Mouse (Mus musculus) intestine, embryonic 14.5 days (tissue): ENCODE results near the gene Wdr24. TPM values are rescaled to one million over a fixed set of nuclear protein-coding genes. Genes with fewer than 3 reads are reported as not detected.

ENCODE experiments used
- ATAC-seq: fragments of 200-750 bp; cut with Nextera tagmentation; replicated peaks from 2 replicates; pipeline ENCODE4 v1.8.0; 2017; ENCODE audit warnings: low read depth, moderate number of reproducible peaks, moderate TSS enrichment, moderate library complexity; ENCODE audit not compliant: low FRiP score, low TSS enrichment
- DNase-seq: peaks from one replicate; pipeline ENCODE4 v3.0.0-alpha.2; 2018; ENCODE audit warnings: low spot score
- H3K27ac ChIP-seq: fragments of 300-500 bp; sonication (generic); 2 replicates; pipeline ENCODE4 v1.5.1; 2014; ENCODE audit warnings: low read depth, mild to moderate bottlenecking, control low read depth
- H3K27me3 ChIP-seq: fragments of 300-500 bp; sonication (generic); replicated peaks from 2 replicates; pipeline ENCODE4 v1.6.1; 2014; ENCODE audit warnings: low read length, control low read depth; ENCODE audit not compliant: control insufficient read depth, insufficient read depth
- H3K36me3 ChIP-seq: fragments of 300-500 bp; sonication (generic); 2 replicates; pipeline ENCODE4 v1.6.1; 2014; ENCODE audit warnings: low read length, control low read depth; ENCODE audit not compliant: control insufficient read depth, insufficient read depth
- H3K4me1 ChIP-seq: fragments of 300-500 bp; sonication (generic); replicated peaks from 2 replicates; pipeline ENCODE4 v1.6.1; 2014; ENCODE audit warnings: low read length, control low read depth, mixed read lengths; ENCODE audit not compliant: control insufficient read depth, insufficient read depth
- H3K4me2 ChIP-seq: fragments of 300-500 bp; sonication (generic); 2 replicates; pipeline ENCODE4 v1.6.1; 2014; ENCODE audit warnings: low read length
- H3K4me3 ChIP-seq: fragments of 300-500 bp; sonication (generic); 2 replicates; pipeline ENCODE4 v1.5.1; 2014; ENCODE audit warnings: low read depth, low read length, control low read depth, mixed read lengths
- H3K9ac ChIP-seq: fragments of 300-500 bp; sonication (generic); 2 replicates; pipeline ENCODE4 v1.6.1; 2014; ENCODE audit warnings: mild to moderate bottlenecking, low read length
- H3K9me3 ChIP-seq: fragments of 300-500 bp; sonication (generic); 2 replicates; pipeline ENCODE4 v1.6.1; 2016; ENCODE audit warnings: low read length, control low read depth; ENCODE audit not compliant: control insufficient read depth
- WGBS: fragments of 180-500 bp; shearing (Covaris S2); extraction: QIAGEN DNeasy Blood & Tissue Kit; methylation state at CpG from one replicate; pipeline ENCODE4 v1.1.7; 2014; 5-methylcytosine and 5-hydroxymethylcytosine counted together
- polyA plus RNA-seq: library from polyadenylated mRNA; unstranded; fragments of >200 nt; fragmentation: Nextera tagmentation; extraction: Ambion mirVana; gene quantifications from 2 replicates; pipeline ENCODE4 v1.2.1, GENCODE M21; 2014

The Wdr24 gene
- polyA plus RNA-seq, 1 experiment from 2014 or later, result 29.4 TPM

GRCm38 (mm10) chr17:25844396-25844901, 21.0 kb downstream of the Wdr24 start, which contains the start of gene Rhot2:
TSS of gene Rhot2 (minus strand) at chr17:25844851.
- ATAC-seq (peak; percentile 95), DNase-seq (peak; percentile 96)
- peak within 1 kb of the TSS; percentile 81 for H3K9ac ChIP-seq
- H3K4me3 ChIP-seq, result peak within 1 kb of the TSS; percentile 78
- no peaks in the 10 kb centered on the region for H3K27me3 ChIP-seq
- peaks cover 63% of the 10 kb centered on the region for H3K36me3 ChIP-seq
- H3K4me2 ChIP-seq, result peak within 1 kb of the TSS; percentile 87
- H3K4me1 ChIP-seq, result peaks cover 12% of the 10 kb centered on the region
- WGBS, result 1% methylated on average over 21 of the region's 21 CpGs
- no peaks in the 10 kb centered on the region for H3K9me3 ChIP-seq
- peak within 1 kb of the TSS; percentile 70 for H3K27ac ChIP-seq

GRCm38 (mm10) chr17:25860229-25860628, 36.8 kb downstream of the Wdr24 start:
- Histone ChIP-seq H3K36me3 (peaks cover 6% of the 10 kb centered on the region; the same call in 1 of the 2 replicates), H3K9me3 (no peaks in the 10 kb centered on the region), H3K27me3 (no peaks in the 10 kb centered on the region), H3K4me3 (no peak overlapping the region), H3K4me1 (peaks cover 9% of the 10 kb centered on the region), H3K4me2 (peak overlapping the region; percentile 75), H3K9ac (peak overlapping the region; percentile 75; the same call in 1 of the 2 replicates), H3K27ac (no peak overlapping the region)
- ATAC-seq (no peak), DNase-seq (no peak)
- WGBS, result 94% methylated on average over 6 of the region's 6 CpGs

GRCm38 (mm10) chr17:25860832-25861703, 37.6 kb downstream of the Wdr24 start, which contains the start of gene Wdr90:
TSS of gene Wdr90 (minus strand) at chr17:25861501.
- Histone ChIP-seq H3K4me3 (peak within 1 kb of the TSS; percentile 63), H3K4me1 (peaks cover 9% of the 10 kb centered on the region), H3K27me3 (no peaks in the 10 kb centered on the region), H3K9me3 (no peaks in the 10 kb centered on the region), H3K36me3 (no peaks in the 10 kb centered on the region; the same call in 1 of the 2 replicates), H3K9ac (peak within 1 kb of the TSS; percentile 75), H3K4me2 (peak within 1 kb of the TSS; percentile 75), H3K27ac (peak within 1 kb of the TSS; percentile 83)
- 4% methylated on average over 64 of the region's 65 CpGs for WGBS
- DNase-seq (peak; percentile 86), ATAC-seq (peak; percentile 93)

GRCm38 (mm10) chr17:25861704-25862612, 38.5 kb downstream of the Wdr24 start:
- no peak for ATAC-seq
- WGBS, result 11% methylated on average over 6 of the region's 6 CpGs

GRCm38 (mm10) chr17:25863681-25864080, 40.3 kb downstream of the Wdr24 start:
- Histone ChIP-seq H3K4me3 (no peak overlapping the region), H3K36me3 (no peaks in the 10 kb centered on the region), H3K27me3 (no peaks in the 10 kb centered on the region), H3K9ac (no peak overlapping the region), H3K27ac (no peak overlapping the region), H3K9me3 (no peaks in the 10 kb centered on the region), H3K4me1 (peaks cover 16% of the 10 kb centered on the region), H3K4me2 (no peak overlapping the region)
- ATAC-seq (no peak), DNase-seq (no peak)
- 84% methylated on average over 6 of the region's 6 CpGs for WGBS

More at GRCm38 (mm10) chr17:25861704-25862612, 38.5 kb downstream of the Wdr24 start:
- no peak for DNase-seq
- Histone ChIP-seq H3K9ac (peak overlapping the region; percentile 75), H3K9me3 (no peaks in the 10 kb centered on the region), H3K27me3 (no peaks in the 10 kb centered on the region), H3K4me1 (peaks cover 9% of the 10 kb centered on the region), H3K36me3 (no peaks in the 10 kb centered on the region; the same call in 1 of the 2 replicates), H3K4me2 (peak overlapping the region; percentile 75), H3K27ac (peak overlapping the region; percentile 83), H3K4me3 (peak overlapping the region; percentile 63)

GRCm38 (mm10) chr17:25864311-25864710, 40.9 kb downstream of the Wdr24 start:
- no peak for DNase-seq
- Histone ChIP-seq H3K4me1 (peaks cover 16% of the 10 kb centered on the region), H3K4me2 (no peak overlapping the region), H3K9ac (no peak overlapping the region), H3K27ac (no peak overlapping the region), H3K27me3 (no peaks in the 10 kb centered on the region), H3K4me3 (no peak overlapping the region), H3K36me3 (no peaks in the 10 kb centered on the region), H3K9me3 (no peaks in the 10 kb centered on the region)
- WGBS, result 89% methylated on average over 14 of the region's 14 CpGs
- no peak for ATAC-seq

GRCm38 (mm10) chr17:25865288-25865687, 41.9 kb downstream of the Wdr24 start:
- Histone ChIP-seq H3K4me2 (no peak overlapping the region), H3K27me3 (no peaks in the 10 kb centered on the region), H3K9me3 (no peaks in the 10 kb centered on the region), H3K4me3 (no peak overlapping the region), H3K4me1 (peaks cover 14% of the 10 kb centered on the region; the same call in 1 of the 2 replicates), H3K9ac (no peak overlapping the region), H3K36me3 (no peaks in the 10 kb centered on the region), H3K27ac (no peak overlapping the region)
- WGBS, result 89% methylated on average over 11 of the region's 11 CpGs
- no peak for DNase-seq
- no peak for ATAC-seq

GRCm38 (mm10) chr17:25866172-25866571, 42.7 kb downstream of the Wdr24 start:
- Histone ChIP-seq H3K27ac (no peak overlapping the region), H3K27me3 (no peaks in the 10 kb centered on the region), H3K4me2 (no peak overlapping the region), H3K36me3 (no peaks in the 10 kb centered on the region), H3K9me3 (no peaks in the 10 kb centered on the region), H3K4me3 (no peak overlapping the region), H3K9ac (no peak overlapping the region), H3K4me1 (peaks cover 7% of the 10 kb centered on the region; the same call in 1 of the 2 replicates)
- DNase-seq (no peak), ATAC-seq (no peak)
- WGBS, result 83% methylated on average over 3 of the region's 3 CpGs
